Mouse (Mus musculus) stomach, postnatal 0 days (tissue): ENCODE results near the gene Hoxa13.

Source experiments
- CTCF ChIP-seq: IDR thresholded peaks from 2 replicates; pipeline ENCODE4 v1.5.1; 2016; ENCODE audit warnings: antibody characterized with exemption, low read depth, mild to moderate bottlenecking, moderate library complexity
- EP300 ChIP-seq: optimal IDR thresholded peaks from 2 replicates; pipeline ENCODE3; 2016; ENCODE audit warnings: antibody characterized with exemption

- TF ChIP-seq CTCF (no peak), EP300 (no peak)
Measured at GRCm38 (mm10) chr6:52292328-52292727, 31.6 kb upstream of the Hoxa13 start.
